Mouse (Mus musculus) inflammation-experienced regulatory T-cells, adult 16 weeks (primary cell): ENCODE data around the gene Ralbp1. TPM values are rescaled to one million over a fixed set of nuclear protein-coding genes. Genes with fewer than 3 reads are reported as not detected.

ENCODE experiments used
- polyA plus RNA-seq: library from polyadenylated mRNA; unstranded; fragments of 100-300 nt; shearing (Covaris generic); gene quantifications from one replicate; pipeline ENCODE4 v1.2.1, GENCODE M21; 2017

Gene Ralbp1
- polyA plus RNA-seq, result 86.7 TPM

DNA sequence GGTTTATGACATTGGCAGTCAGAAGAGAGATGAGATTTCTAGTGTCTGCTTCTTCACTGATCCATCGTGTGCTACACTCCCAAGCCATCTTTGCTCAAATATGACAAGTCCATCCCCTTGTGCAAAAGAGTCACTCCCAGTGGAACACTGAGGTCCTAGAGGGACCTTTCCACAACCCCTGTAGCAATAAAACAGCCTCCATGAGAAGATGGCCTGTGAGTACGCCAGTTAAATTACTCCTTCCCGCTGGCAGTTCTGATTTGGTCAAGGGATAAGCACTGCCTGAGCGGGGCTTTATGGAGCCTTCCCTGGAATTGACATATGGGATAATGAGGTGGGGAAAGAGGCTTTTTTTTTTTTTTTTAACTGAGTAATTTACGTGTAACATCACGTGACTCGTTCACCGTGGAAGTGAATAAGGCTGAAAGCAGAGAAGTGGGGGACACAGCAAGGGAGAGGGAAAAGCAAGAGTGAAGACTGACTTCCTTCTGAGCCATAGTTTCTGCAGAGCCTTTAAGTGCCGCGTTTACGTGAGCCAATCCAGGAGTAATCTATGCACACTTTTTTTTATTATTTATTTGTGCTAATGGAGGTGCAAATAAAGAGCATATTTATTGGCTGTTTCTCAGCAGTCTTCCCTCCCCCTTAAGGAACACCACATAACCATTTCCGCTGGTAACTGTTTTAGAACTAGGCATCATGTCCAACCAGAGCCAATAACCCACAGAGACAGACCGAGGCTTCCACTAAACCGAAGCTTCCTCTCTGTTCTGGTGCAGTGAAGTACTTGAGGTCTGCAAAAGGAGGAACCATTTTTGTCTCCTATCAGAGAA lies at the start of gene Ralbp1:
Ralbp1 (minus strand) TSS at position 102 of the 833 bp plus-strand sequence.

Other genes starting within 250 kb of the Ralbp1 start
- gene Txndc2, start 243.6 kb downstream of the Ralbp1 start, polyA plus RNA-seq, result not detected
- 4.6 TPM for gene Rab31, start 113.0 kb downstream of the Ralbp1 start, polyA plus RNA-seq
- 28.9 TPM for gene Ppp4r1, start 103.2 kb downstream of the Ralbp1 start, polyA plus RNA-seq
- 81.8 TPM for gene Twsg1, start 65.4 kb upstream of the Ralbp1 start, polyA plus RNA-seq
- 226 TPM for gene Ankrd12, start 191.3 kb upstream of the Ralbp1 start, polyA plus RNA-seq
- 231 TPM for gene Ndufv2, start 215.8 kb upstream of the Ralbp1 start, polyA plus RNA-seq
- 10.7 TPM for gene Washc1, start 225.7 kb upstream of the Ralbp1 start, polyA plus RNA-seq
- gene Ddx11, start 237.7 kb upstream of the Ralbp1 start, polyA plus RNA-seq, result 41.2 TPM